Mouse (Mus musculus) forebrain, postnatal 0 days (tissue): ENCODE measurements around the gene Syne1. TPM values are rescaled to one million over a fixed set of nuclear protein-coding genes. Genes with fewer than 3 reads are reported as not detected.

Experiments used
- ATAC-seq: fragments of 200-750 bp; cut with Nextera tagmentation; 2 replicates; pipeline ENCODE4 v1.8.0; 2017; ENCODE audit warnings: mild to moderate bottlenecking, moderate library complexity
- DNase-seq: peaks from one replicate; pipeline ENCODE4 v3.0.0-alpha.2; 2015
- H3K27ac ChIP-seq: fragments of 300-500 bp; sonication (generic); 2 replicates; pipeline ENCODE4 v1.5.1; 2014; ENCODE audit warnings: low read depth, mild to moderate bottlenecking, antibody characterized with exemption, low read length, moderate library complexity, mixed read lengths
- H3K27me3 ChIP-seq: fragments of 300-500 bp; sonication (generic); 2 replicates; pipeline ENCODE4 v1.6.1; 2014; ENCODE audit warnings: mild to moderate bottlenecking, low read length, mixed read lengths; ENCODE audit not compliant: insufficient read depth
- H3K36me3 ChIP-seq: fragments of 300-500 bp; sonication (generic); 2 replicates; pipeline ENCODE4 v1.6.1; 2014; ENCODE audit warnings: mild to moderate bottlenecking, moderate library complexity; ENCODE audit not compliant: insufficient read depth
- H3K4me1 ChIP-seq: fragments of 300-500 bp; sonication (generic); 2 replicates; pipeline ENCODE4 v1.6.1; 2014; ENCODE audit warnings: antibody characterized with exemption; ENCODE audit not compliant: insufficient read depth
- H3K4me2 ChIP-seq: fragments of 300-500 bp; sonication (generic); 2 replicates; pipeline ENCODE4 v1.6.1; 2014; ENCODE audit warnings: low read depth, mild to moderate bottlenecking, moderate library complexity
- H3K4me3 ChIP-seq: fragments of 300-500 bp; sonication (generic); 2 replicates; pipeline ENCODE4 v1.5.1; 2014; ENCODE audit warnings: low read depth, low read length, mixed read lengths
- H3K9ac ChIP-seq: fragments of 300-500 bp; sonication (generic); 2 replicates; pipeline ENCODE4 v1.6.1; 2014; ENCODE audit warnings: mild to moderate bottlenecking
- H3K9me3 ChIP-seq: fragments of 300-500 bp; sonication (generic); 2 replicates; pipeline ENCODE4 v1.6.1; 2016; ENCODE audit warnings: low read length
- CTCF ChIP-seq: sonication (generic); IDR thresholded peaks from 2 replicates; pipeline ENCODE4 v1.5.1; 2016; ENCODE audit warnings: antibody characterized with exemption, control low read depth, low read depth
- WGBS: fragments of 180-500 bp; shearing (Covaris S2); extraction: QIAGEN DNeasy Blood & Tissue Kit; methylation state at CpG from one replicate; pipeline ENCODE4 v1.1.7; 2014; 5-methylcytosine and 5-hydroxymethylcytosine counted together
- polyA plus RNA-seq: library from polyadenylated mRNA; unstranded; fragments of >200 nt; fragmentation: Nextera tagmentation; extraction: Ambion mirVana; gene quantifications from 2 replicates; pipeline ENCODE4 v1.2.1, GENCODE M21; 2015
- total RNA-seq: library from RNA; depleted of rRNA; stranded (reverse); fragments of >200 nt; gene quantifications from 2 replicates; pipeline ENCODE4 v1.2.3, GENCODE M21; 2014

The Syne1 gene
- total and polyA plus RNA-seq, 2 experiments from 2014 or later: 11.2 to 60.5 TPM

DNA sequence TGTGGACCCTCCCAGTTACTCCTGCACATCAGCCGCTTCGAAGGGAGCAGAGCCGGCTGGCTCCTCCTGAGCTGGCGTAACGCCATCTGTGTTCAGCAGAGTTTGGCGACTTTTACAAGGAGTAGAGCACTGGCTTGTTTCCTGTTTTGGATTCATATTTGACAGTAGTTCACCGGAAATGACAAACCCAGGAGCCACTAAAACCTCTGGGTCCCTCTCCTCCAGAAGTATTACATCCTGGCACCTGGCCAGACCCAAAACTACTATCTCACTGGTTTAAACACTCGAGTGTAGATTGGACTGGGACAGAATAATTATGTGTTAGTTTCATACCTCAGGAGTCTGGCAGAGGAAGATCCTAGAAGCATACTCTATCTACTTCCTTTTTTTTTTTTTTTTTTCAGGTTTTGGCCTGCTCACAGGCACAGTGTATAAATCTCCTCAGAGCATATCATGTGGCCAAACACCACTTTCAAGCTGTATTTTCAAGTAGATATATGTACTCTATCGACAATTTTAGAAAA is 471.3 kb downstream of the Syne1 start:
- TF ChIP-seq CTCF: no peak
- DNase-seq (peak; percentile 42), ATAC-seq (no peak)
- no peaks in the 10 kb centered on the region for H3K4me1 ChIP-seq
- H3K9ac ChIP-seq: no peak overlapping the region
- H3K4me3 ChIP-seq: no peak overlapping the region
- WGBS: 53% methylated on average over 9 of the region's 9 CpGs
- no peaks in the 10 kb centered on the region for H3K27me3 ChIP-seq
- H3K9me3 ChIP-seq: no peaks in the 10 kb centered on the region
- no peak overlapping the region for H3K27ac ChIP-seq
- no peaks in the 10 kb centered on the region for H3K36me3 ChIP-seq
- H3K4me2 ChIP-seq: no peak overlapping the region

DNA sequence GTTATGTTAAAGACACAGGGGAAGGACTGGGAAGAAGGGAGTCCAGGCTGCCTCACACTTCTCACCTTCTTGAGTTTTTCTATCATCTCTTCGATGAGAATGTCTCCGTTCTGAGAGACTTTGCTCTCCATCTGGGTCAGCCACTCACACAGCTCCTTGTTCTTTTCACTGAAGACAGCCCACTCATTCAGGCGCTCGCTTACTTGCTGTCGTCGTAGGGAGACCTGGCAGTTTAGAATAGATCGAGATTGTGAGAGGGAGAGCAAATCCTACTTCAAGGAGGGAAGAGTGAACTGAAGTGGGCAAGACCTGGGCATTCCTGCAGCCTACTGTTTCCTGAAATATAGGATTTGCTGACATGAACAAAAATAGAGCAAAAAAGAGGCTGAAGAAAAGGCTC is 475.6 kb downstream of the Syne1 start:
- Histone ChIP-seq H3K9ac (no peak overlapping the region), H3K4me1 (no peaks in the 10 kb centered on the region), H3K9me3 (no peaks in the 10 kb centered on the region), H3K27me3 (no peaks in the 10 kb centered on the region), H3K4me3 (no peak overlapping the region), H3K4me2 (no peak overlapping the region), H3K36me3 (0 out of 2 replicates have a peak, but pooled peaks cover 2% of the 10 kb centered on the region), H3K27ac (no peak overlapping the region)
- ATAC-seq (no peak), DNase-seq (no peak)
- 92% methylated on average over 7 of the region's 7 CpGs for WGBS
- TF ChIP-seq CTCF: no peak

DNA sequence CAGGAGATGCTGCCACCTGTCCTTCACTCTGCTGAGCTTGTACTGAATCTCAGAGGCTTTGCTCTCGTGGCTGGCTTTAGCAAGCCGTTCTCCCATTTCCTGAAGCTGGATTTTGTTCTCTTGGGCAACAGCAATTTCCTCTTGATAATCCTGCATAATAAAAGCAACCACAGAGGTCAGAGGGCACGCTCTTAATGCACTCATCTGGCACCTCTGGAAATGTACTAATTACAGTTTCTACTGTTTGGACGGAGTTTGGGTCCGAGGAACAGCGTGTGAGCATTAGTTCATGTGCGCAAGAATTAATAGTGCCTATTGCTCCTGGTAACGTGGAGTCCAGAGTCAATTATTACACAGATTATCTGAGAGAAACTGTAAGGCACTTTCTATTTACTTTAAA is 479.2 kb downstream of the Syne1 start:
- 86% methylated on average over 8 of the region's 8 CpGs for WGBS
- ATAC-seq (no peak), DNase-seq (no peak)
- no peak overlapping the region for H3K27ac ChIP-seq
- H3K9ac ChIP-seq: no peak overlapping the region
- TF ChIP-seq CTCF: no peak
- H3K9me3 ChIP-seq: no peaks in the 10 kb centered on the region
- 0 out of 2 replicates have a peak, but pooled peaks cover 2% of the 10 kb centered on the region for H3K36me3 ChIP-seq
- H3K4me2 ChIP-seq: no peak overlapping the region
- no peak overlapping the region for H3K4me3 ChIP-seq
- H3K27me3 ChIP-seq: no peaks in the 10 kb centered on the region
- H3K4me1 ChIP-seq: no peaks in the 10 kb centered on the region

DNA sequence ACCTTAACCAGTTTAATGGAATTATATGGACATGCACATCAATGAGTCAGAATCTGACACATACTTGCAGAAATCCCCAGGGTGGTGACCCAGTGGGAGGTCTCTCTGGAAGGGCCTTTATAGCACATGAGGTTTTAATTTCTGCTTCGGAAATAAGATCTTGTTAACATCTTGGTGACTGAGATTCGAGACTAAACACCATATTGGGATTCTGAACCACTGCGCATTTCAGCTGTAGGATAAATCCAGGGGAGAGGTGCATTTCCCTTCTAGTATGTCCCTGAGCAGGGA is 480.4 kb downstream of the Syne1 start:
- no peak overlapping the region for H3K27ac ChIP-seq
- no peak overlapping the region for H3K4me3 ChIP-seq
- no peaks in the 10 kb centered on the region for H3K27me3 ChIP-seq
- H3K9ac ChIP-seq: no peak overlapping the region
- no peaks in the 10 kb centered on the region for H3K4me1 ChIP-seq
- DNase-seq: no peak
- H3K4me2 ChIP-seq: no peak overlapping the region
- no peak for ATAC-seq
- TF ChIP-seq CTCF: no peak
- H3K36me3 ChIP-seq: 0 out of 2 replicates have a peak, but pooled peaks cover 2% of the 10 kb centered on the region
- H3K9me3 ChIP-seq: no peaks in the 10 kb centered on the region
- 86% methylated on average over 3 of the region's 3 CpGs for WGBS

DNA sequence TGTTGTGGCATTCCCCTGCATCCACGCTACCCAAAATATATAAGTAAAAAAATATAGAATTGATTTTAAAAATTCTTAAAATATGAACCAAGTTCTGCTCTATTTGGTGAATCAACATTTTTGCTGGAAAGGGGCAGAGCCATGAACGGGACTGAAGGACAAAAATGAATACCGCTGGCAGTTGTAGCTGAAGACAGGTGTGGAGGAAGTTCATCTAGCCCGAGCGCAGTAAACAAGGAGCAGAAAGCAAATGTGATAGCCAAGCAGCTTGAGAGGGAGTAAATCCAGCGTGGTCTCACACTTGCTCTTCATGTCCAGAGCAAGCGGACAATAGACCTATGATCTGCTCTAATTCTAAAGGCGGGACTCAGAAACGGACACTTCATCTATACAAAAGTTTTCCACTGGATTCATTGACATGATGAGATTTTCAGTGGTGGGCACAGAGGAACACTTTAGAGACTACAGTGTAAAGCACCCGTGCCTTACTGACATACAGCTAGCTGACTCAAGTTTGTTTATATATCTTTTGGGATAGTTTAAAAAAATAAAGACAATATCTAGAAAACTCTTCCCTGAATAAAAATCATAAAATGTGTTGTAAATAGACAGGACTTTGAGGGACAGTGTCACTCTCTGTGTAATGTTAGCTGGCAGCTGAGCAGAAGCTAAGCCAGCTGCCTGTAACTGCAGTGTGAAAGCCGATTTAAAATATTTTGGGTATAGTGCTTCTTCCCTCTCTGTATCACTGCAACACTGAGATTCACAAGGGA is 480.9 kb downstream of the Syne1 start:
- no peak overlapping the region for H3K27ac ChIP-seq
- H3K9ac ChIP-seq: no peak overlapping the region
- H3K9me3 ChIP-seq: no peaks in the 10 kb centered on the region
- 90% methylated on average over 11 of the region's 11 CpGs for WGBS
- H3K4me2 ChIP-seq: no peak overlapping the region
- no peak overlapping the region for H3K4me3 ChIP-seq
- no peaks in the 10 kb centered on the region for H3K4me1 ChIP-seq
- DNase-seq: no peak
- no peak for TF ChIP-seq CTCF
- no peaks in the 10 kb centered on the region for H3K27me3 ChIP-seq
- H3K36me3 ChIP-seq: 0 out of 2 replicates have a peak, but pooled peaks cover 2% of the 10 kb centered on the region
- ATAC-seq: no peak

DNA sequence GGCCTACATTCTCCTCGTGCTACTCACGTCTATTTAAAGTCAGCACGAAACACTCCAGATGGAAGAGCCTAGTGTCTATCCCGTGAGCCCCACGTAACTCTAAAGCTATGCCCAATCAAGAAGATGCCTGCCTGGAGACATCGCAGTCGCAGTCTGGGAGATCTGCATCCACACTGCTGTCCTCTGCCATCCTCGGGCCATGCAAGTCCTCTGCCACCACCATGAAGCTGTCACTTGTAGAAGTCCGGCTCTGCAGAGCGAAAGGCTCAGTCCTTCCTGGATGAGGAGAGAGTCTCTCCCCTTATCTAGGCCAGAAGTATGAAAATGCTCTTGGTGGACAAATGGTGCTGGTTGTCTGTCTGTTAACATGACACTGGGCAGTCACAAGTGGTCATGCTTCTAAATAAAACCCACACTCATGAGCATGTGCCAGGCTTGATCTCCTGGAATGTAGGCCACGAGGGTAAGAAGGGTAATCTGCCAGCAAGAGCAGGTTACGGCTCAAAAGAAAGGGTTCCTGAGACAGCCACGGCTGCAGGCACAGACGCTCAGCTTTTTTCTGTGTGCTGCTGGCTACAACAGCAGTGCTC is 482.5 kb downstream of the Syne1 start, which contains the start of gene Gm10097:
Gm10097 (plus strand) TSS at position 517 of the 590 bp plus-strand sequence.
- 78% methylated on average over 14 of the region's 14 CpGs for WGBS
- Histone ChIP-seq H3K9ac (no peak within 1 kb of the TSS), H3K27me3 (no peaks in the 10 kb centered on the region), H3K4me3 (no peak within 1 kb of the TSS), H3K4me2 (no peak within 1 kb of the TSS), H3K36me3 (0 out of 2 replicates have a peak, but pooled peaks cover 2% of the 10 kb centered on the region), H3K9me3 (no peaks in the 10 kb centered on the region), H3K4me1 (no peaks in the 10 kb centered on the region), H3K27ac (no peak within 1 kb of the TSS)
- ATAC-seq (peak; percentile 58; the same call in 1 of the 2 replicates), DNase-seq (no peak)
- TF ChIP-seq CTCF: no peak

DNA sequence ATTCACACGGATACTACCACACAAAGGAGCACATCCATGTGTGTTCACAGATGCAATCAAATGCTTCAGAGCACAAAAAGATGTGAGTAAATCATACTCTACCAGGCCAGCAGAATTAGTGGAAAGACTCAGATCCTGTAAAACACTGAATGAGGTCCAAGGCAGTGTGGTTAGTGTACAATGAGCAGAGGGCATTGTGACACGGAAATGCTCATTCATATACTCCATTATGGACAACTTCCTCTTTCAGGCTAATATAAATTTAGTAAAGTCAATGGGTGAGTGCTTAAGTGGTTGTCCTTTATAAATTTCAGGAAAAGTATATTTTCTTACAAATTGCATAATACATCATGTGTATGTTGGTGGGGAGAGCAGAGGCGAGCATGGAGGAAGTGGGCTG is 484.2 kb downstream of the Syne1 start:
- no peaks in the 10 kb centered on the region for H3K9me3 ChIP-seq
- no peak overlapping the region for H3K27ac ChIP-seq
- H3K4me1 ChIP-seq: no peaks in the 10 kb centered on the region
- no peaks in the 10 kb centered on the region for H3K27me3 ChIP-seq
- WGBS: 90% methylated on average over 3 of the region's 3 CpGs
- H3K9ac ChIP-seq: no peak overlapping the region
- no peak for TF ChIP-seq CTCF
- H3K4me3 ChIP-seq: no peak overlapping the region
- H3K4me2 ChIP-seq: no peak overlapping the region
- ATAC-seq (no peak), DNase-seq (no peak)
- 0 out of 2 replicates have a peak, but pooled peaks cover 2% of the 10 kb centered on the region for H3K36me3 ChIP-seq
